Mouse (Mus musculus) bone marrow, adult 2 months (tissue): ENCODE measurements around the gene Csnk1e.

ENCODE experiments used
- CTCF ChIP-seq: fragments of 200-500 bp; IDR thresholded peaks from 2 replicates; pipeline ENCODE4 v1.5.1; 2011; ENCODE audit warnings: low read length, control low read depth; ENCODE audit not compliant: control insufficient read depth, insufficient read depth
- POLR2A ChIP-seq: fragments of 200-500 bp; IDR thresholded peaks from 2 replicates; pipeline ENCODE4 v1.6.1; 2011; ENCODE audit warnings: low read depth, mild to moderate bottlenecking, control low read depth, low read length, borderline replicate concordance; ENCODE audit not compliant: control insufficient read depth

- TF ChIP-seq CTCF (no peak), POLR2A (no peak)
Measured at GRCm38 (mm10) chr15:79473638-79474355, 18.4 kb upstream of the Csnk1e start.
